Mouse (Mus musculus) liver, embryonic 16.5 days (tissue): Measurements from ENCODE around the gene Gfra4. TPM values are rescaled to one million over a fixed set of nuclear protein-coding genes. Genes with fewer than 3 reads are reported as not detected.

Experiments used
- ATAC-seq: fragments of 200-750 bp; cut with Nextera tagmentation; 2 replicates; pipeline ENCODE4 v1.8.0; 2017; ENCODE audit warnings: low read depth, mild to moderate bottlenecking, moderate number of reproducible peaks, moderate library complexity
- H3K27ac ChIP-seq: fragments of 300-500 bp; sonication (generic); 2 replicates; pipeline ENCODE4 v1.5.1; 2014; ENCODE audit warnings: mild to moderate bottlenecking, low read length
- H3K27me3 ChIP-seq: fragments of 300-500 bp; sonication (generic); 2 replicates; pipeline ENCODE4 v1.6.1; 2014; ENCODE audit warnings: low read depth, low read length, mixed read lengths; ENCODE audit not compliant: control insufficient read depth, insufficient read depth
- H3K36me3 ChIP-seq: fragments of 300-500 bp; sonication (generic); 2 replicates; pipeline ENCODE4 v1.6.1; 2014; ENCODE audit warnings: mild to moderate bottlenecking; ENCODE audit not compliant: control insufficient read depth, insufficient read depth
- H3K4me1 ChIP-seq: fragments of 300-500 bp; sonication (generic); 2 replicates; pipeline ENCODE4 v1.6.1; 2014; ENCODE audit warnings: low read depth, low read length, mixed read lengths; ENCODE audit not compliant: control insufficient read depth
- H3K4me2 ChIP-seq: fragments of 300-500 bp; sonication (generic); 2 replicates; pipeline ENCODE4 v1.6.1; 2014; ENCODE audit warnings: low read depth, low read length, mixed read lengths
- H3K4me3 ChIP-seq: fragments of 300-500 bp; sonication (generic); 2 replicates; pipeline ENCODE4 v1.5.1; 2014; ENCODE audit warnings: low read depth, mild to moderate bottlenecking, low read length
- H3K9ac ChIP-seq: fragments of 300-500 bp; sonication (generic); 2 replicates; pipeline ENCODE4 v1.6.1; 2014; ENCODE audit warnings: low read depth, low read length
- H3K9me3 ChIP-seq: fragments of 300-500 bp; sonication (generic); replicated peaks from 2 replicates; pipeline ENCODE4 v1.6.1; 2016; ENCODE audit warnings: low read length; ENCODE audit not compliant: control insufficient read depth
- WGBS: fragments of 180-500 bp; shearing (Covaris S2); extraction: QIAGEN DNeasy Blood & Tissue Kit; methylation state at CpG from one replicate; pipeline ENCODE4 v1.1.7; 2014; ENCODE audit not compliant: insufficient replicate concordance; 5-methylcytosine and 5-hydroxymethylcytosine counted together
- polyA plus RNA-seq: library from polyadenylated mRNA; unstranded; fragments of >200 nt; fragmentation: Nextera tagmentation; extraction: Ambion mirVana; gene quantifications from 2 replicates; pipeline ENCODE4 v1.2.1, GENCODE M21; 2015

The Gfra4 gene
- polyA plus RNA-seq, 1 experiment from 2014 or later, result 0.18 TPM

GRCm38 (mm10) chr2:131066342-131066741 is 23.5 kb upstream of the Gfra4 start:
- Histone ChIP-seq H3K27me3 (peaks cover 41% of the 10 kb centered on the region), H3K36me3 (no peaks in the 10 kb centered on the region), H3K4me3 (no peak overlapping the region), H3K9me3 (no peaks in the 10 kb centered on the region), H3K4me2 (no peak overlapping the region), H3K27ac (no peak overlapping the region), H3K4me1 (no peaks in the 10 kb centered on the region; the same call in 1 of the 2 replicates), H3K9ac (no peak overlapping the region)
- no peak for ATAC-seq
- 51% methylated on average over 9 of the region's 9 CpGs for WGBS

GRCm38 (mm10) chr2:131063404-131063864 is 20.5 kb upstream of the Gfra4 start, which contains the start of gene Adam33:
Gene Adam33, minus strand, starts transcription at chr2:131063814.
- Histone ChIP-seq H3K9me3 (no peaks in the 10 kb centered on the region), H3K9ac (no peak within 1 kb of the TSS), H3K27me3 (peaks cover 45% of the 10 kb centered on the region), H3K36me3 (no peaks in the 10 kb centered on the region), H3K4me2 (no peak within 1 kb of the TSS), H3K27ac (no peak within 1 kb of the TSS), H3K4me1 (no peaks in the 10 kb centered on the region; the same call in 1 of the 2 replicates), H3K4me3 (no peak within 1 kb of the TSS)
- 5% methylated on average over 27 of the region's 27 CpGs for WGBS
- no peak for ATAC-seq

- Histone ChIP-seq H3K27me3 (peaks cover 48% of the 10 kb centered on the region), H3K9me3 (no peaks in the 10 kb centered on the region)
- ATAC-seq, result no peak
Measured at GRCm38 (mm10) chr2:131061607-131062006, 18.7 kb upstream of the Gfra4 start.

GRCm38 (mm10) chr2:131060784-131061183 is 17.9 kb upstream of the Gfra4 start:
- Histone ChIP-seq H3K27me3 (peaks cover 52% of the 10 kb centered on the region), H3K4me3 (no peak overlapping the region), H3K9me3 (no peaks in the 10 kb centered on the region), H3K4me2 (no peak overlapping the region), H3K9ac (no peak overlapping the region), H3K27ac (no peak overlapping the region), H3K4me1 (no peaks in the 10 kb centered on the region; the same call in 1 of the 2 replicates), H3K36me3 (no peaks in the 10 kb centered on the region)
- 64% methylated on average over 6 of the region's 6 CpGs for WGBS
- no peak for ATAC-seq

More at GRCm38 (mm10) chr2:131061607-131062006, 18.7 kb upstream of the Gfra4 start:
- no peak overlapping the region for H3K4me2 ChIP-seq
- H3K4me1 ChIP-seq, result no peaks in the 10 kb centered on the region; the same call in 1 of the 2 replicates
- WGBS, result 48% methylated on average over 5 of the region's 5 CpGs
- no peak overlapping the region for H3K27ac ChIP-seq
- H3K36me3 ChIP-seq, result no peaks in the 10 kb centered on the region
- H3K9ac ChIP-seq, result no peak overlapping the region
- no peak overlapping the region for H3K4me3 ChIP-seq

GRCm38 (mm10) chr2:131059781-131060540 is 17.1 kb upstream of the Gfra4 start:
- Histone ChIP-seq H3K27me3 (peaks cover 55% of the 10 kb centered on the region), H3K36me3 (no peaks in the 10 kb centered on the region), H3K4me1 (no peaks in the 10 kb centered on the region; the same call in 1 of the 2 replicates), H3K9me3 (no peaks in the 10 kb centered on the region), H3K4me2 (no peak overlapping the region), H3K9ac (no peak overlapping the region), H3K4me3 (no peak overlapping the region), H3K27ac (no peak overlapping the region)
- no peak for ATAC-seq
- 60% methylated on average over 9 of the region's 9 CpGs for WGBS

GRCm38 (mm10) chr2:131059377-131059776 is 16.5 kb upstream of the Gfra4 start:
- H3K9me3 ChIP-seq, result no peaks in the 10 kb centered on the region
- 43% methylated on average over 1 of the region's 1 CpGs for WGBS
- ATAC-seq, result no peak

GRCm38 (mm10) chr2:131058672-131059071 is 15.8 kb upstream of the Gfra4 start:
- ATAC-seq, result no peak
- Histone ChIP-seq H3K36me3 (no peaks in the 10 kb centered on the region), H3K27ac (no peak overlapping the region), H3K4me1 (no peaks in the 10 kb centered on the region; the same call in 1 of the 2 replicates), H3K9ac (no peak overlapping the region), H3K4me2 (no peak overlapping the region), H3K27me3 (peaks cover 58% of the 10 kb centered on the region), H3K4me3 (no peak overlapping the region), H3K9me3 (no peaks in the 10 kb centered on the region)
- WGBS, result 75% methylated on average over 8 of the region's 8 CpGs

More at GRCm38 (mm10) chr2:131059377-131059776, 16.5 kb upstream of the Gfra4 start:
- H3K36me3 ChIP-seq, result no peaks in the 10 kb centered on the region
- no peak overlapping the region for H3K9ac ChIP-seq
- H3K27me3 ChIP-seq, result peaks cover 55% of the 10 kb centered on the region
- no peak overlapping the region for H3K27ac ChIP-seq
- no peaks in the 10 kb centered on the region; the same call in 1 of the 2 replicates for H3K4me1 ChIP-seq
- H3K4me3 ChIP-seq, result no peak overlapping the region
- no peak overlapping the region for H3K4me2 ChIP-seq

- 2% methylated on average over 10 of the region's 10 CpGs for WGBS
- Histone ChIP-seq H3K4me3 (no peak overlapping the region), H3K9ac (no peak overlapping the region), H3K27ac (no peak overlapping the region), H3K36me3 (no peaks in the 10 kb centered on the region), H3K4me1 (peaks cover 9% of the 10 kb centered on the region), H3K27me3 (peaks cover 52% of the 10 kb centered on the region), H3K9me3 (no peaks in the 10 kb centered on the region), H3K4me2 (no peak overlapping the region)
- no peak for ATAC-seq
Measured at GRCm38 (mm10) chr2:131056191-131056590, 13.3 kb upstream of the Gfra4 start.

GRCm38 (mm10) chr2:131055631-131056030 is 12.7 kb upstream of the Gfra4 start:
- no peaks in the 10 kb centered on the region for H3K36me3 ChIP-seq
- no peak for ATAC-seq
- H3K27ac ChIP-seq, result no peak overlapping the region
- no peak overlapping the region for H3K4me3 ChIP-seq
- 10% methylated on average over 10 of the region's 10 CpGs for WGBS
- peaks cover 9% of the 10 kb centered on the region for H3K4me1 ChIP-seq
- H3K9me3 ChIP-seq, result no peaks in the 10 kb centered on the region
- peaks cover 50% of the 10 kb centered on the region for H3K27me3 ChIP-seq
- no peak overlapping the region for H3K9ac ChIP-seq
- no peak overlapping the region for H3K4me2 ChIP-seq
